Mouse (Mus musculus): ENCODE measurements around the gene Pth2. TPM values are rescaled to one million over a fixed set of nuclear protein-coding genes. Genes with fewer than 3 reads are reported as not detected.

Pth2 gene
- polyA plus RNA-seq, 1 experiment from 2014 or later: not detected

DNA sequence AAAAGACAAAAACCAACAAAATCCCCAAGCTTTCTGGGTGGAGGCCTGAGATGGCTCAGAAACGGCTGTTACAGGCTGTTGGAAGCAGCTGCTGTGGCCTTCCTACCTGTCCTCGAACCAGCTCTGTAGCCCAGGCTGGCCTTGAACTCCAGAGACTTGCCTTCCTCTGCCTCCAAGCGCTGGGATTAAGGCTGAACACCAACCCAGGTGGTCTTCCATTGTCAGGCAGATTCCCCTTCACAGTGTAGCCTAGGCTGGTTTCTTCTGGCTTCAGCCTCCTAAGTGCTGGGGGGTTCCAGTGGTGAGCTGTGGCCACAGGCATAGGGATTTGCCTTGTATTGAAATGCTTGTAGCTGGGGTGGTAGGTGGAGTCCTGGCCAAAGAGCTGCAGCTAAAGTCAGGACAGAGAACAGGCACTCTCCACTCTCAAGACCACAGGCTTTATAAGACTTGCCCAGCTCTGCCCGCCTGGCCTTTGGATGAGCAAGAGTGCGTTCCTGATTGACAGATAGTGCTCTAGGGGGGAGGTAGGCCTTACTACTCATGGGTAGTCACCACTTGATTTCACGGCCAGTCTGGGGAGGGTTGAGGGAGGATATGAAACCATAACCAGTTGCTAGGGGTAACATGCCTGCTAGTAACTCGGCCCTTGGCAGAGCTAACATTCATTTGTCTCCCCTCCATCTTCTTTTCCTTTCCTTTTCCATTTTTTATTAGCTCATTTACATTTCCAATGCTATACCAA, 48.8 kb downstream of the Pth2 start:
- WGBS: 85% methylated on average over 7 of the region's 7 CpGs
- no peak overlapping the region for H3K4me3 ChIP-seq (ENCODE audit: low read depth, low read length)
- ATAC-seq (ENCODE audit: insufficient number of reproducible peaks, low FRiP score, low TSS enrichment, low read depth): no peak
- DNase-seq (ENCODE audit: low spot score): no peak
- H3K9ac ChIP-seq (ENCODE audit: low read length): no peak overlapping the region
- H3K4me2 ChIP-seq (ENCODE audit: low read depth, severe bottlenecking): no peak overlapping the region
- H3K27ac ChIP-seq (replicated peaks; ENCODE audit: low read depth, low read length): no peak overlapping the region
- peaks cover 60% of the 10 kb centered on the region for H3K36me3 ChIP-seq (ENCODE audit: control insufficient read depth, insufficient read depth, low read length)
- H3K27me3 ChIP-seq (ENCODE audit: control insufficient read depth, insufficient read depth, low read length): no peaks in the 10 kb centered on the region
- H3K4me1 ChIP-seq (ENCODE audit: control insufficient read depth, insufficient read depth, low read length): peaks cover 16% of the 10 kb centered on the region
- H3K9me3 ChIP-seq (ENCODE audit: control insufficient read depth, low read length): no peaks in the 10 kb centered on the region

DNA sequence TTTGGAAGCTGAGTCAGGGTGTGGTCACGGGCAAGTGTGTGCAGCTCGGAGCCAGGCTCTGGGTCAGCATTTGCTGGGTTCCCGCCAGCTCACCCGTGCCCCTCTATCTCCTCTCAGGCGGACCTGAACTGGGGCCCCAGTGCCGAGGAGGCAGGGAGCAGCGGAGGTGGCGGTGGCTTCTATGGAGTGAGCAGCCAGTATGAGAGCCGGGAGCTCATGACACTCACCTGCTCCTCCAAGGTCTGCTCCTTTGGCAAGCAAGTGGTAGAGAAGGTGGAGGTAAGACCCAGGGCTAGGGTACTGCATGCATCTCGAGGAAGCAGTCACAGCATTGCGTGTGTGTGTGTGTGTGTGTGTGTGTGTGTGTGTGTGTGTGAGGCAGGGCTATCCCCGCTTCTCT, 50.4 kb downstream of the Pth2 start:
- H3K9me3 ChIP-seq (ENCODE audit: control insufficient read depth, low read length): no peaks in the 10 kb centered on the region
- peaks cover 49% of the 10 kb centered on the region for H3K36me3 ChIP-seq (ENCODE audit: control insufficient read depth, insufficient read depth, low read length)
- H3K27ac ChIP-seq (replicated peaks; ENCODE audit: low read depth, low read length): no peak overlapping the region
- no peak for DNase-seq (ENCODE audit: low spot score)
- H3K9ac ChIP-seq (ENCODE audit: low read length): no peak overlapping the region
- no peak overlapping the region for H3K4me2 ChIP-seq (ENCODE audit: low read depth, severe bottlenecking)
- peaks cover 26% of the 10 kb centered on the region for H3K4me1 ChIP-seq (ENCODE audit: control insufficient read depth, insufficient read depth, low read length)
- ATAC-seq (ENCODE audit: insufficient number of reproducible peaks, low FRiP score, low TSS enrichment, low read depth): no peak
- WGBS: 96% methylated on average over 12 of the region's 12 CpGs
- no peak overlapping the region for H3K4me3 ChIP-seq (ENCODE audit: low read depth, low read length)
- H3K27me3 ChIP-seq (ENCODE audit: control insufficient read depth, insufficient read depth, low read length): no peaks in the 10 kb centered on the region

Small RNA genes within 50 kb of the gene (microRNA-seq; reads per million reads assigned to microRNA genes)
- not detected for gene Mir7055

Other genes starting within 250 kb of the Pth2 start
- gene Tsks, start 237.8 kb upstream of the Pth2 start, polyA plus RNA-seq (2014; fragmentation: Nextera tagmentation; extraction: Ambion mirVana): 0.13 TPM in 1 of 2 replicates, not detected in the other
- 17.5 and 22.1 TPM in 2 replicates for gene Cpt1c, start 206.1 kb upstream of the Pth2 start, polyA plus RNA-seq (2014; fragmentation: Nextera tagmentation; extraction: Ambion mirVana)
- 332 and 334 TPM in 2 replicates for gene Prmt1, start 194.4 kb upstream of the Pth2 start, polyA plus RNA-seq (2014; fragmentation: Nextera tagmentation; extraction: Ambion mirVana)
- gene Irf3, start 183.3 kb upstream of the Pth2 start, polyA plus RNA-seq (2014; fragmentation: Nextera tagmentation; extraction: Ambion mirVana): 73.9 and 83.5 TPM in 2 replicates
- 91.7 and 91.9 TPM in 2 replicates for gene Bcl2l12, start 182.3 kb upstream of the Pth2 start, polyA plus RNA-seq (2014; fragmentation: Nextera tagmentation; extraction: Ambion mirVana)
- gene Scaf1, start 164.6 kb upstream of the Pth2 start, polyA plus RNA-seq (2014; fragmentation: Nextera tagmentation; extraction: Ambion mirVana): 52.0 and 60.3 TPM in 2 replicates
- 20.8 and 21.0 TPM in 2 replicates for gene Rras, start 163.0 kb upstream of the Pth2 start, polyA plus RNA-seq (2014; fragmentation: Nextera tagmentation; extraction: Ambion mirVana)
- 18.5 and 20.0 TPM in 2 replicates for gene Prr12, start 128.1 kb upstream of the Pth2 start, polyA plus RNA-seq (2014; fragmentation: Nextera tagmentation; extraction: Ambion mirVana)
- gene Nosip, start 118.6 kb upstream of the Pth2 start, polyA plus RNA-seq (2014; fragmentation: Nextera tagmentation; extraction: Ambion mirVana): 70.2 and 73.9 TPM in 2 replicates
- 22.1 and 24.6 TPM in 2 replicates for gene Prrg2, start 118.3 kb upstream of the Pth2 start, polyA plus RNA-seq (2014; fragmentation: Nextera tagmentation; extraction: Ambion mirVana)
- 220 and 245 TPM in 2 replicates for gene Rcn3, start 88.8 kb upstream of the Pth2 start, polyA plus RNA-seq (2014; fragmentation: Nextera tagmentation; extraction: Ambion mirVana)
- 8.0 and 9.8 TPM in 2 replicates for gene Fcgrt, start 77.1 kb upstream of the Pth2 start, polyA plus RNA-seq (2014; fragmentation: Nextera tagmentation; extraction: Ambion mirVana)
- gene Rps11, start 56.6 kb upstream of the Pth2 start, polyA plus RNA-seq (2014; fragmentation: Nextera tagmentation; extraction: Ambion mirVana): 1,759 and 1,785 TPM in 2 replicates
- 1,469 and 1,490 TPM in 2 replicates for gene Rpl13a, start 52.2 kb upstream of the Pth2 start, polyA plus RNA-seq (2014; fragmentation: Nextera tagmentation; extraction: Ambion mirVana)
- gene Gm45713, start 44.8 kb upstream of the Pth2 start, polyA plus RNA-seq (2014; fragmentation: Nextera tagmentation; extraction: Ambion mirVana): 0.45 TPM in 1 of 2 replicates, not detected in the other
- 0.33 and 0.44 TPM in 2 replicates for gene Flt3l, start 44.6 kb upstream of the Pth2 start, polyA plus RNA-seq (2014; fragmentation: Nextera tagmentation; extraction: Ambion mirVana)
- gene Pih1d1, start 26.7 kb upstream of the Pth2 start, polyA plus RNA-seq (2014; fragmentation: Nextera tagmentation; extraction: Ambion mirVana): 106 and 108 TPM in 2 replicates
- gene Aldh16a1, start 26.4 kb upstream of the Pth2 start, polyA plus RNA-seq (2014; fragmentation: Nextera tagmentation; extraction: Ambion mirVana): 37.2 and 38.7 TPM in 2 replicates
- 0.11 TPM in 1 of 2 replicates, not detected in the other for gene Slc17a7, start 17.0 kb upstream of the Pth2 start, polyA plus RNA-seq (2014; fragmentation: Nextera tagmentation; extraction: Ambion mirVana)
- not detected in 2 replicates for gene Gfy, start 1.4 kb upstream of the Pth2 start, polyA plus RNA-seq (2014; fragmentation: Nextera tagmentation; extraction: Ambion mirVana)
- gene Ccdc155, start 23.9 kb downstream of the Pth2 start, polyA plus RNA-seq (2014; fragmentation: Nextera tagmentation; extraction: Ambion mirVana): 0.41 and 0.51 TPM in 2 replicates
- gene Dkkl1, start 31.2 kb downstream of the Pth2 start, polyA plus RNA-seq (2014; fragmentation: Nextera tagmentation; extraction: Ambion mirVana): 0.51 and 0.60 TPM in 2 replicates
- 378 and 385 TPM in 2 replicates for gene Tead2, start 34.8 kb downstream of the Pth2 start, polyA plus RNA-seq (2014; fragmentation: Nextera tagmentation; extraction: Ambion mirVana)
- gene Cd37, start 58.1 kb downstream of the Pth2 start, polyA plus RNA-seq (2014; fragmentation: Nextera tagmentation; extraction: Ambion mirVana): 0.82 and 1.6 TPM in 2 replicates
- gene Slc6a16, start 60.1 kb downstream of the Pth2 start, polyA plus RNA-seq (2014; fragmentation: Nextera tagmentation; extraction: Ambion mirVana): 0.20 and 0.36 TPM in 2 replicates
- gene Slc6a21, start 96.5 kb downstream of the Pth2 start, polyA plus RNA-seq (2014; fragmentation: Nextera tagmentation; extraction: Ambion mirVana): not detected in 2 replicates
- gene Trpm4, start 152.8 kb downstream of the Pth2 start, polyA plus RNA-seq (2014; fragmentation: Nextera tagmentation; extraction: Ambion mirVana): 6.7 and 8.9 TPM in 2 replicates
- gene Hrc, start 154.3 kb downstream of the Pth2 start, polyA plus RNA-seq (2014; fragmentation: Nextera tagmentation; extraction: Ambion mirVana): 0.52 and 0.83 TPM in 2 replicates
- 5.4 and 6.1 TPM in 2 replicates for gene Ppfia3, start 186.0 kb downstream of the Pth2 start, polyA plus RNA-seq (2014; fragmentation: Nextera tagmentation; extraction: Ambion mirVana)
- gene Lin7b, start 189.6 kb downstream of the Pth2 start, polyA plus RNA-seq (2014; fragmentation: Nextera tagmentation; extraction: Ambion mirVana): 0.43 and 0.89 TPM in 2 replicates
- gene Snrnp70, start 214.7 kb downstream of the Pth2 start, polyA plus RNA-seq (2014; fragmentation: Nextera tagmentation; extraction: Ambion mirVana): 87.5 and 93.0 TPM in 2 replicates
- not detected in 2 replicates for gene Kcna7, start 224.7 kb downstream of the Pth2 start, polyA plus RNA-seq (2014; fragmentation: Nextera tagmentation; extraction: Ambion mirVana)
- 3.8 and 4.1 TPM in 2 replicates for gene Ntf5, start 232.7 kb downstream of the Pth2 start, polyA plus RNA-seq (2014; fragmentation: Nextera tagmentation; extraction: Ambion mirVana)
- not detected in 2 replicates for gene Lhb, start 239.8 kb downstream of the Pth2 start, polyA plus RNA-seq (2014; fragmentation: Nextera tagmentation; extraction: Ambion mirVana)